Mouse (Mus musculus): ENCODE results near the gene 0610040J01Rik. TPM values are rescaled to one million over a fixed set of nuclear protein-coding genes. Genes with fewer than 3 reads are reported as not detected.

0610040J01Rik gene
- total and polyA plus RNA-seq, 3 experiments, result 3.1 to 3.2 (median 3.1) TPM

- no peak overlapping the region for H3K9ac ChIP-seq (ENCODE audit: low read depth, low read length)
- H3K27ac ChIP-seq, result no peak overlapping the region
- H3K4me1 ChIP-seq (ENCODE audit: control insufficient read depth, insufficient read depth, low read length), result peaks cover 5% of the 10 kb centered on the region
- H3K79me2 ChIP-seq (replicated peaks; ENCODE audit: control insufficient read depth, insufficient read depth, low read length), result no peaks in the 10 kb centered on the region
- no peak for DNase-seq
- TF ChIP-seq POLR2A (IDR thresholded peaks at IDR 0.05; ENCODE audit: insufficient read depth, low read depth, low read length) (no peak), EP300 (IDR thresholded peaks at IDR 0.05; ENCODE audit: insufficient read depth, low read depth, low read length) (no peak), CTCF (IDR thresholded peaks at IDR 0.05) (no peak)
- intact Hi-C loops (cut with DNase I), result no loop called here
- no peaks in the 10 kb centered on the region for H3K27me3 ChIP-seq (ENCODE audit: control insufficient read depth, insufficient read depth, low read length)
- WGBS, result 64% methylated on average over 4 of the region's 4 CpGs
- no peak overlapping the region for H3K4me3 ChIP-seq
- H3K36me3 ChIP-seq (ENCODE audit: control insufficient read depth, insufficient read depth, low read length), result no peaks in the 10 kb centered on the region
Measured at GRCm38 (mm10) chr5:63930824-63931358, 118.7 kb downstream of the 0610040J01Rik start.

DNA sequence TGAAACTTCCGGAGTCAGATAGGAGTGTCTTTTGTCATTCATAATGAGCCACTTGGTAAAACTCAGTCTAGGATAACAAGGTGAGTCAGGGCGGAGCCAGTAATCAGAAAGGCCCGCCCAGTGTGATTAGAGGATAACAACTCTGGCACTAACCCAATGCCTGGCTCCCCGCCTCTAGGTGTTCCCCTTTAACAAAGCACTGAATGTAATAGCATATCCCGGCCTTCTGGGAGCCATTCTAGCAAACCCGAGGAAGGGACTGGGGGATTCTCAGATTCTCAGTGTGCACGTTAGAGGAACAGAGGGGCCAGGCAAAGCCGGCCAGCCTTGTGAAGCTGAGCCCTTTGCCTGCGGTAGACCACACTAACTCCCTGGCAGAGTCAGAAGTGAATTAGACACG is 120.7 kb downstream of the 0610040J01Rik start:
- DNase-seq, result no peak
- peaks cover 5% of the 10 kb centered on the region for H3K4me1 ChIP-seq (ENCODE audit: control insufficient read depth, insufficient read depth, low read length)
- WGBS, result 42% methylated on average over 10 of the region's 10 CpGs
- H3K27me3 ChIP-seq (ENCODE audit: control insufficient read depth, insufficient read depth, low read length), result no peaks in the 10 kb centered on the region
- TF ChIP-seq POLR2A (IDR thresholded peaks at IDR 0.05; ENCODE audit: insufficient read depth, low read depth, low read length) (no peak), CTCF (IDR thresholded peaks at IDR 0.05) (no peak), EP300 (IDR thresholded peaks at IDR 0.05; ENCODE audit: insufficient read depth, low read depth, low read length) (no peak)
- no peak overlapping the region for H3K27ac ChIP-seq
- H3K9ac ChIP-seq (ENCODE audit: low read depth, low read length), result no peak overlapping the region
- intact Hi-C loops (cut with DNase I), result no loop called here
- H3K36me3 ChIP-seq (ENCODE audit: control insufficient read depth, insufficient read depth, low read length), result no peaks in the 10 kb centered on the region
- H3K79me2 ChIP-seq (replicated peaks; ENCODE audit: control insufficient read depth, insufficient read depth, low read length), result no peaks in the 10 kb centered on the region
- no peak overlapping the region for H3K4me3 ChIP-seq

DNA sequence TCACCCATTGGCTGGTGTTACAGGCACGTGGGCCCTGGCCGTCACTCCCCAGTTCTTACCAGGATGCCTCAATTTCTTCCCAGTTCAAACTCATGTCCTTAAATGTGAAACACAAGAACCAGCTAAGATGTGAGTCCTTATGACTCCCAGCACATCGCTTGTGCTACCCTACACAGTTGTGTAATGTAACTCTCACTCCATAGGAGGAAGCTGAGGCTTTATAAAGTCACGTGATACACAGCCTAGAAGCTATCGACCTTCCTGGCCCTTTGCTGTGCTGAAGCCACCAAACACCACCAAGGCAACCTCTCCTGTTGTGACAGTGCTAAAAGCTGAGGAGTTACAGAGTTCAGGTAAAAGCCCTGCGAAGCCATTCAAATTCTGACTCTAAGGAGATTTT is 123.4 kb downstream of the 0610040J01Rik start:
- Histone ChIP-seq H3K9ac (ENCODE audit: low read depth, low read length) (no peak overlapping the region), H3K4me3 (no peak overlapping the region), H3K27me3 (ENCODE audit: control insufficient read depth, insufficient read depth, low read length) (no peaks in the 10 kb centered on the region), H3K79me2 (replicated peaks; ENCODE audit: control insufficient read depth, insufficient read depth, low read length) (0 out of 2 replicates have a peak, but pooled peaks cover 1% of the 10 kb centered on the region), H3K27ac (no peak overlapping the region), H3K4me1 (ENCODE audit: control insufficient read depth, insufficient read depth, low read length) (peaks cover 5% of the 10 kb centered on the region), H3K36me3 (ENCODE audit: control insufficient read depth, insufficient read depth, low read length) (no peaks in the 10 kb centered on the region)
- DNase-seq, result no peak
- TF ChIP-seq EP300 (IDR thresholded peaks at IDR 0.05; ENCODE audit: insufficient read depth, low read depth, low read length) (no peak), POLR2A (IDR thresholded peaks at IDR 0.05; ENCODE audit: insufficient read depth, low read depth, low read length) (no peak), CTCF (IDR thresholded peaks at IDR 0.05) (no peak)
- intact Hi-C loops (cut with DNase I), result no loop called here
- 93% methylated on average over 6 of the region's 6 CpGs for WGBS

- no peak overlapping the region for H3K4me3 ChIP-seq
- TF ChIP-seq EP300 (IDR thresholded peaks at IDR 0.05; ENCODE audit: insufficient read depth, low read depth, low read length) (no peak), CTCF (IDR thresholded peaks at IDR 0.05) (no peak), POLR2A (IDR thresholded peaks at IDR 0.05; ENCODE audit: insufficient read depth, low read depth, low read length) (no peak)
- no peak overlapping the region for H3K27ac ChIP-seq
- peak in 1 of 2 experiments; percentile 15 for DNase-seq
- H3K79me2 ChIP-seq (replicated peaks; ENCODE audit: control insufficient read depth, insufficient read depth, low read length), result 0 out of 2 replicates have a peak, but pooled peaks cover 1% of the 10 kb centered on the region
- 55% methylated on average over 6 of the region's 6 CpGs for WGBS
- peaks cover 5% of the 10 kb centered on the region for H3K4me1 ChIP-seq (ENCODE audit: control insufficient read depth, insufficient read depth, low read length)
- no peaks in the 10 kb centered on the region for H3K27me3 ChIP-seq (ENCODE audit: control insufficient read depth, insufficient read depth, low read length)
- intact Hi-C loops (cut with DNase I), result no loop called here
- H3K36me3 ChIP-seq (ENCODE audit: control insufficient read depth, insufficient read depth, low read length), result no peaks in the 10 kb centered on the region
- no peak overlapping the region for H3K9ac ChIP-seq (ENCODE audit: low read depth, low read length)
Measured at GRCm38 (mm10) chr5:63936740-63937139, 124.6 kb downstream of the 0610040J01Rik start.

- H3K4me3 ChIP-seq, result no peak overlapping the region
- H3K36me3 ChIP-seq (ENCODE audit: control insufficient read depth, insufficient read depth, low read length), result no peaks in the 10 kb centered on the region
- no peak overlapping the region for H3K27ac ChIP-seq
- no peaks in the 10 kb centered on the region for H3K4me1 ChIP-seq (ENCODE audit: control insufficient read depth, insufficient read depth, low read length)
- intact Hi-C loops (cut with DNase I), result no loop called here
- H3K27me3 ChIP-seq (ENCODE audit: control insufficient read depth, insufficient read depth, low read length), result no peaks in the 10 kb centered on the region
- TF ChIP-seq CTCF (IDR thresholded peaks at IDR 0.05) (no peak), EP300 (IDR thresholded peaks at IDR 0.05; ENCODE audit: insufficient read depth, low read depth, low read length) (no peak), POLR2A (IDR thresholded peaks at IDR 0.05; ENCODE audit: insufficient read depth, low read depth, low read length) (no peak)
- H3K9ac ChIP-seq (ENCODE audit: low read depth, low read length), result no peak overlapping the region
- 48% methylated on average over 4 of the region's 4 CpGs for WGBS
- DNase-seq, result peak in 1 of 2 experiments; percentile 51
- H3K79me2 ChIP-seq (replicated peaks; ENCODE audit: control insufficient read depth, insufficient read depth, low read length), result 0 out of 2 replicates have a peak, but pooled peaks cover 1% of the 10 kb centered on the region
Measured at GRCm38 (mm10) chr5:63938575-63938974, 126.4 kb downstream of the 0610040J01Rik start.

DNA sequence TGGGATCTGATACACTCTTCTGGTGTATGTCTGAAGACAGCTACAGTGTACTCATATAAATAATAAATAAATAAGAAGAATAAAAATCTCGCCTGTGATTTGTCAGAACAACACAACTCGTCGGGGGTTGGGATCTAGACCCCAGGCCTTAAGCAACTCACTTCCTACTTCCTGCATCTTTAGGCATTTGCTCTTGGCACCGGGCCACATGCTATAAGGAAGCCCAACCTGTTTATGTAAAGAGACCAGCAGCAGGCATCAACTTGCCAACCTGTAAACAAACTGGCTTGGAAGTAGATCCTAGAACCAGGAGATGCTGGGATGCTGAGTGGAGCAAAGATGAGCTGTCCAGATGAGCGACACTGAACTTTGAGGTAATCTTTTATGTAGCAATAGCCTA is 129.7 kb downstream of the 0610040J01Rik start:
- no peak overlapping the region for H3K27ac ChIP-seq
- WGBS, result 63% methylated on average over 5 of the region's 5 CpGs
- H3K4me1 ChIP-seq (ENCODE audit: control insufficient read depth, insufficient read depth, low read length), result no peaks in the 10 kb centered on the region
- H3K4me3 ChIP-seq, result no peak overlapping the region
- H3K79me2 ChIP-seq (replicated peaks; ENCODE audit: control insufficient read depth, insufficient read depth, low read length), result 0 out of 2 replicates have a peak, but pooled peaks cover 1% of the 10 kb centered on the region
- H3K36me3 ChIP-seq (ENCODE audit: control insufficient read depth, insufficient read depth, low read length), result no peaks in the 10 kb centered on the region
- intact Hi-C loops (cut with DNase I), result no loop called here
- no peak overlapping the region for H3K9ac ChIP-seq (ENCODE audit: low read depth, low read length)
- no peak for DNase-seq
- TF ChIP-seq CTCF (IDR thresholded peaks at IDR 0.05) (no peak), POLR2A (IDR thresholded peaks at IDR 0.05; ENCODE audit: insufficient read depth, low read depth, low read length) (no peak), EP300 (IDR thresholded peaks at IDR 0.05; ENCODE audit: insufficient read depth, low read depth, low read length) (no peak)
- no peaks in the 10 kb centered on the region for H3K27me3 ChIP-seq (ENCODE audit: control insufficient read depth, insufficient read depth, low read length)

Measured in heart, adult 2 months (tissue).